Mouse (Mus musculus): Measurements from ENCODE around the gene Eif6. TPM values are rescaled to one million over a fixed set of nuclear protein-coding genes. Genes with fewer than 3 reads are reported as not detected.

Gene Eif6
- polyA plus RNA-seq, 1 experiment from 2014 or later: 173 TPM

GRCm38 (mm10) chr2:155819392-155819448 lies 7.5 kb downstream of the Eif6 start, which contains the start of gene BC029722:
TSS of gene BC029722 (minus strand) at chr2:155819426.
- ATAC-seq (ENCODE audit: insufficient number of reproducible peaks, insufficient read depth, low FRiP score, low read depth): no peak
- H3K4me2 ChIP-seq (replicated peaks; ENCODE audit: low read depth, low read length): peak within 1 kb of the TSS; percentile 87
- H3K9me3 ChIP-seq (ENCODE audit: control insufficient read depth, low read depth, low read length): no peaks in the 10 kb centered on the region
- no peaks in the 10 kb centered on the region for H3K27me3 ChIP-seq (ENCODE audit: control insufficient read depth, insufficient read depth, low read length)
- H3K36me3 ChIP-seq (ENCODE audit: control insufficient read depth, insufficient read depth, low read length): peaks cover 41% of the 10 kb centered on the region
- H3K27ac ChIP-seq (ENCODE audit: low read length): peak within 1 kb of the TSS; percentile 68
- H3K9ac ChIP-seq (replicated peaks; ENCODE audit: low read depth, low read length): peak within 1 kb of the TSS; percentile 74
- H3K4me3 ChIP-seq (ENCODE audit: low read depth, low read length): peak within 1 kb of the TSS; percentile 67
- peaks cover 7% of the 10 kb centered on the region for H3K4me1 ChIP-seq (ENCODE audit: control insufficient read depth, insufficient read depth, low read length)

- peak overlapping the region; percentile 68 for H3K27ac ChIP-seq (ENCODE audit: low read length)
- H3K4me3 ChIP-seq (ENCODE audit: low read depth, low read length): peak overlapping the region; percentile 67
- 3% methylated on average over 37 of the region's 37 CpGs for WGBS
- peak overlapping the region; percentile 74 for H3K9ac ChIP-seq (replicated peaks; ENCODE audit: low read depth, low read length)
- H3K9me3 ChIP-seq (ENCODE audit: control insufficient read depth, low read depth, low read length): no peaks in the 10 kb centered on the region
- peak overlapping the region; percentile 87 for H3K4me2 ChIP-seq (replicated peaks; ENCODE audit: low read depth, low read length)
- H3K27me3 ChIP-seq (ENCODE audit: control insufficient read depth, insufficient read depth, low read length): no peaks in the 10 kb centered on the region
- H3K36me3 ChIP-seq (ENCODE audit: control insufficient read depth, insufficient read depth, low read length): peaks cover 37% of the 10 kb centered on the region
- H3K4me1 ChIP-seq (ENCODE audit: control insufficient read depth, insufficient read depth, low read length): peaks cover 7% of the 10 kb centered on the region
- peak; percentile 96 for ATAC-seq (ENCODE audit: insufficient number of reproducible peaks, insufficient read depth, low FRiP score, low read depth)
Observed at GRCm38 (mm10) chr2:155818596-155819391, 7.9 kb downstream of the Eif6 start.

GRCm38 (mm10) chr2:155817301-155818245 lies 9.2 kb downstream of the Eif6 start:
- H3K36me3 ChIP-seq (ENCODE audit: control insufficient read depth, insufficient read depth, low read length): peaks cover 25% of the 10 kb centered on the region
- peak overlapping the region; percentile 87; the same call in 1 of the 2 replicates for H3K4me2 ChIP-seq (replicated peaks; ENCODE audit: low read depth, low read length)
- WGBS: 82% methylated on average over 10 of the region's 10 CpGs
- H3K4me1 ChIP-seq (ENCODE audit: control insufficient read depth, insufficient read depth, low read length): peaks cover 7% of the 10 kb centered on the region
- peak overlapping the region; percentile 67; the same call in 1 of the 2 replicates for H3K4me3 ChIP-seq (ENCODE audit: low read depth, low read length)
- ATAC-seq (ENCODE audit: insufficient number of reproducible peaks, insufficient read depth, low FRiP score, low read depth): no peak
- H3K27me3 ChIP-seq (ENCODE audit: control insufficient read depth, insufficient read depth, low read length): no peaks in the 10 kb centered on the region
- H3K9ac ChIP-seq (replicated peaks; ENCODE audit: low read depth, low read length): peak overlapping the region; percentile 74; the same call in 1 of the 2 replicates
- H3K9me3 ChIP-seq (ENCODE audit: control insufficient read depth, low read depth, low read length): no peaks in the 10 kb centered on the region
- no peak overlapping the region for H3K27ac ChIP-seq (ENCODE audit: low read length)

GRCm38 (mm10) chr2:155816179-155816578 lies 10.5 kb downstream of the Eif6 start:
- no peak overlapping the region for H3K4me2 ChIP-seq (replicated peaks; ENCODE audit: low read depth, low read length)
- H3K27ac ChIP-seq (ENCODE audit: low read length): no peak overlapping the region
- H3K27me3 ChIP-seq (ENCODE audit: control insufficient read depth, insufficient read depth, low read length): no peaks in the 10 kb centered on the region
- H3K4me1 ChIP-seq (ENCODE audit: control insufficient read depth, insufficient read depth, low read length): peaks cover 7% of the 10 kb centered on the region
- WGBS: 95% methylated on average over 1 of the region's 1 CpGs
- no peaks in the 10 kb centered on the region for H3K9me3 ChIP-seq (ENCODE audit: control insufficient read depth, low read depth, low read length)
- no peak overlapping the region for H3K4me3 ChIP-seq (ENCODE audit: low read depth, low read length)
- no peak for ATAC-seq (ENCODE audit: insufficient number of reproducible peaks, insufficient read depth, low FRiP score, low read depth)
- no peak overlapping the region for H3K9ac ChIP-seq (replicated peaks; ENCODE audit: low read depth, low read length)
- H3K36me3 ChIP-seq (ENCODE audit: control insufficient read depth, insufficient read depth, low read length): peaks cover 14% of the 10 kb centered on the region; the same call in 1 of the 2 replicates

- peaks cover under 1% of the 10 kb centered on the region; the same call in 1 of the 2 replicates for H3K36me3 ChIP-seq (ENCODE audit: control insufficient read depth, insufficient read depth, low read length)
- 32% methylated on average over 5 of the region's 5 CpGs for WGBS
- H3K9ac ChIP-seq (replicated peaks; ENCODE audit: low read depth, low read length): no peak overlapping the region
- H3K4me1 ChIP-seq (ENCODE audit: control insufficient read depth, insufficient read depth, low read length): peaks cover 7% of the 10 kb centered on the region
- H3K27me3 ChIP-seq (ENCODE audit: control insufficient read depth, insufficient read depth, low read length): no peaks in the 10 kb centered on the region
- no peak overlapping the region for H3K4me2 ChIP-seq (replicated peaks; ENCODE audit: low read depth, low read length)
- no peak for ATAC-seq (ENCODE audit: insufficient number of reproducible peaks, insufficient read depth, low FRiP score, low read depth)
- no peak overlapping the region for H3K4me3 ChIP-seq (ENCODE audit: low read depth, low read length)
- H3K9me3 ChIP-seq (ENCODE audit: control insufficient read depth, low read depth, low read length): no peaks in the 10 kb centered on the region
- H3K27ac ChIP-seq (ENCODE audit: low read length): no peak overlapping the region
Observed at GRCm38 (mm10) chr2:155814829-155815228, 11.9 kb downstream of the Eif6 start.

GRCm38 (mm10) chr2:155812637-155813036 lies 14.1 kb downstream of the Eif6 start:
- WGBS: 62% methylated on average over 4 of the region's 4 CpGs
- no peak overlapping the region for H3K4me3 ChIP-seq (ENCODE audit: low read depth, low read length)
- H3K27me3 ChIP-seq (ENCODE audit: control insufficient read depth, insufficient read depth, low read length): no peaks in the 10 kb centered on the region
- no peak overlapping the region for H3K9ac ChIP-seq (replicated peaks; ENCODE audit: low read depth, low read length)
- H3K9me3 ChIP-seq (ENCODE audit: control insufficient read depth, low read depth, low read length): no peaks in the 10 kb centered on the region
- no peaks in the 10 kb centered on the region for H3K36me3 ChIP-seq (ENCODE audit: control insufficient read depth, insufficient read depth, low read length)
- no peak overlapping the region for H3K4me2 ChIP-seq (replicated peaks; ENCODE audit: low read depth, low read length)
- no peak for ATAC-seq (ENCODE audit: insufficient number of reproducible peaks, insufficient read depth, low FRiP score, low read depth)
- no peaks in the 10 kb centered on the region for H3K4me1 ChIP-seq (ENCODE audit: control insufficient read depth, insufficient read depth, low read length)
- no peak overlapping the region for H3K27ac ChIP-seq (ENCODE audit: low read length)

GRCm38 (mm10) chr2:155811821-155812396 lies 14.8 kb downstream of the Eif6 start:
- Histone ChIP-seq H3K36me3 (ENCODE audit: control insufficient read depth, insufficient read depth, low read length) (no peaks in the 10 kb centered on the region), H3K4me1 (ENCODE audit: control insufficient read depth, insufficient read depth, low read length) (no peaks in the 10 kb centered on the region), H3K4me3 (ENCODE audit: low read depth, low read length) (no peak overlapping the region), H3K4me2 (replicated peaks; ENCODE audit: low read depth, low read length) (no peak overlapping the region), H3K9me3 (ENCODE audit: control insufficient read depth, low read depth, low read length) (no peaks in the 10 kb centered on the region), H3K9ac (replicated peaks; ENCODE audit: low read depth, low read length) (no peak overlapping the region), H3K27ac (ENCODE audit: low read length) (no peak overlapping the region), H3K27me3 (ENCODE audit: control insufficient read depth, insufficient read depth, low read length) (no peaks in the 10 kb centered on the region)
- WGBS: 36% methylated on average over 16 of the region's 16 CpGs
- no peak for ATAC-seq (ENCODE audit: insufficient number of reproducible peaks, insufficient read depth, low FRiP score, low read depth)

GRCm38 (mm10) chr2:155809620-155810019 lies 17.1 kb downstream of the Eif6 start:
- no peak overlapping the region for H3K4me2 ChIP-seq (replicated peaks; ENCODE audit: low read depth, low read length)
- WGBS: 72% methylated on average over 4 of the region's 4 CpGs
- no peak overlapping the region for H3K4me3 ChIP-seq (ENCODE audit: low read depth, low read length)
- no peaks in the 10 kb centered on the region for H3K4me1 ChIP-seq (ENCODE audit: control insufficient read depth, insufficient read depth, low read length)
- no peaks in the 10 kb centered on the region for H3K9me3 ChIP-seq (ENCODE audit: control insufficient read depth, low read depth, low read length)
- no peak for ATAC-seq (ENCODE audit: insufficient number of reproducible peaks, insufficient read depth, low FRiP score, low read depth)
- no peak overlapping the region for H3K9ac ChIP-seq (replicated peaks; ENCODE audit: low read depth, low read length)
- no peak overlapping the region for H3K27ac ChIP-seq (ENCODE audit: low read length)
- no peaks in the 10 kb centered on the region for H3K27me3 ChIP-seq (ENCODE audit: control insufficient read depth, insufficient read depth, low read length)
- no peaks in the 10 kb centered on the region for H3K36me3 ChIP-seq (ENCODE audit: control insufficient read depth, insufficient read depth, low read length)
